Mouse (Mus musculus): ENCODE results near the gene Nin.
A peak's percentile ranks its signal among the peaks of the same experiment; 100 is the strongest.

Gene Nin

GRCm38 (mm10) chr12:70018153-70018552 is 95.4 kb downstream of the Nin start:
- no peak for DNase-seq (ENCODE audit: low spot score in 2 of 2)

DNA sequence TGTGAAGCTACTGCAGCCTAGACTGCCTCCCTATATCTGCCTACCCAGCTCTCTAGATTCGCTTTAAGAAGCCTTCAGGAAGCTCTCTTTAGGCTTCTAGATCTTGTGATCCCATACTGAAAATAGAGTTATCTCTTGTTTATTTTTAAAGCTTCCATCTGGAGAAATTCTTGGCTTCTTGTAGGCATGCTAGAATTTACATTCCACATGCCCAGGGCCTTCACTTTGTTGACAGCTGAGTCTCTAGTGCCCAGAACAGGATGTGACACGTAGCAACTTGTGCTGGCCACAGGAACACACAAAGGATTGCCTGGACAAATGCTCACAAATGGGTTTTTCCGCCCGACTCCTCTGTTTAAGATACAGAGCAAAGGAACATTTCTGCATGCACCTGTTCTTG is 97.6 kb downstream of the Nin start:
- no peak for DNase-seq (ENCODE audit: low spot score in 2 of 2)

DNA sequence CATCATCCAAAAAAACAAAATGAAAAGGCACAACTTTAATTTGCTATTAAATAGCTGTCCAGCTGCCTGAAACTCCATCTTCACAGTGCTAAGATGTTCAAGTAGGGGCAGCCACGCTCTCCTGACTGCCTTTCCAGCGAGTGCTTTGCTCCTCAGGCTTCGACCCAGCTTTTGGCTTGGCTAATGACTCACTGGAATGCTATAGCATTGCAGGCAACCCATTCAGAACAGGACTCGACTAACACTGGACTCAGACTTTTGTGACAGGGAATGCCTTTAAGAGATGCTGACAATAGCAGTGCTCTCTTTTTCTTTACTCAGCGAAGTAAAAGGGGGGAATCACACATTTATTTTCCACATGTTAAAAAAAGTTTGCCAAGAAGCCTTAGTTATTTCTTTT is 101.8 kb downstream of the Nin start:
- DNase-seq (ENCODE audit: low spot score in 2 of 2), result no peak

DNA sequence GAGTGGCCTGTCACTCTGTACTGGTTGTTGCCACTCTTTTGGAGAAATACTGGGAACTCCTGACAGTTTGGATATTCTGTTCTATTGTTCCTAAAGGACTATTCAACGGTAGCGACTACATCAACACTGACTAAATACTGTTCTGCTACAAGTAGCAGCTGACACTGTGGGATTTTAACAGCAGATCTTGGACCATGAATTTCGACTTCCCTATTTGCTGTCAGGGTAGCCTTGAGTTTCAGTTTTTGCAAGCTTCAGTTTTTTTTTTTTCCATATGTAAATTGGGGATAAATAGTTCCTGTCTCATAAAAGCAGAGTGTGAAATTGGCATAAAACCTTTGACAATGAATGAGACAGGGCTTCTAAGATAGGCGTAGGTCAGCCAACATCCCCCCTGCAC is 103.2 kb downstream of the Nin start:
- no peak for DNase-seq (ENCODE audit: low spot score in 2 of 2)

DNA sequence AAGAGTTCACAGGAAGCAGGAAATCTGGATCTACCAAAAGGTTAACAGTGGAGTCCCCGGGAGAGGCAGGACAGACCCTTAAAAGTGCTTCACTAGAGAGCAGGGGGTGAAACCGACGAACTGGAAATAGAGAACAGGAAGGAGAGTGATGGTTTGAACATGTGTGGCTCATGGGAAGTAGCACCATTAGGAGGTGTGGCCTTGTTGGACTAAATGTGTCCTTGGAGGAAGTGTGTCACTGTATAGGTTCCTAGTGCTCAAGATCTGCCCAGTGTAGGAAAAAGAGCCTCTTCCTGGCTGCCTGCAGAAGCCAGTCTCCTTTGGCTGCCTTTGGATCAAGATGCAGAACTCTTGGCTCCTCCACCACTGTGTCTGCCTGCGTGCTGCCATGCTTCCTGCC is 108.4 kb downstream of the Nin start:
- no peak for DNase-seq (ENCODE audit: low spot score in 2 of 2)

GRCm38 (mm10) chr12:69998186-69998983 is 115.1 kb downstream of the Nin start:
- DNase-seq (ENCODE audit: low spot score in 2 of 2), result no peak

DNA sequence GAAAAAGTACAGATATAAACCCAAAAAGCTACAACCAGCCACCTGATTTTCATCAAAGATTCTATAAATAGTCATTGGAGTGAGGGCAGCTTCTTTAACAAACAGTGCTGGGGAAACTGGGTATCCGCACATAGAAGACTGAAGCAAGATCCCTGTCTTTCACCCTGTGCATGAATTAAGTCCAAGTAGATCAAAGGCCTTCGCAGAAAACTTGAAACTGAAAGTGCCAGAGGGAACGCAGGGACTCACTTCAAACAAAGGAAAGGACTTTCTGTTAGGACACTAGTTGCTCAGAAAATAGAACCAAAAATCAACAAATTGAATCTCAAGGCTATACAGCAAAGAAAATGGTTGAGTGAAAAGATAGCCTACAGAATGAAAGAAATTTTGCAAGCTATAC is 118.1 kb downstream of the Nin start:
- no peak for DNase-seq (ENCODE audit: low spot score in 2 of 2)

GRCm38 (mm10) chr12:69986786-69987497 is 126.6 kb downstream of the Nin start, which contains the start of gene Sav1:
Gene Sav1, minus strand, starts transcription at chr12:69987002.
- peak; percentile 87 to 91 for DNase-seq (ENCODE audit: low spot score in 2 of 2)

DNA sequence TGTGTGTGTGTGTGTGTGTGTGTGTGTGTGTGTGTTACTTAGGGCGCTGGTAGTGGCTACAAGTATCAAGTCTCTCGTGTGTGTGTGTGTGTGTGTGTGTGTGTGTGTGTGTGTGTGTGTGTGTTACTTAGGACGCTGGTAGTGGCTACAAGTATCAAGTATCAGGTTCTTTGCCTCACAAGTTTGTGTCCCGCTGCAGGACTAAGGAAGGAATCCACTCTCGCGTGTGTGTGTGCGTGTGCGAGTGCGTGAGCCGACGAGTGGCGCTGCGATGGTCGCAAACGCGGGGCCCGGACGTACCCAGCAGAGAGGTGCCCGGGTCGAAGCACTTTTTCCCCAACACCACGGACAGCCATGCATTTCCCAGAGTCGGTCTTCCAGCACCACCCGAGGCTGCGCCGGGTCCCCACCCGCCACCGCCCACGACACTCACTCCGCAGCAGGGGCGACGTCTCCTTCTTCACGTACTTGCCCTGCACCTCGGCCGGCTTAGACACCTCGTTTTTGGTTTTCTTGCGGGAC is 127.2 kb downstream of the Nin start:
- peak; percentile 41 to 48 for DNase-seq (ENCODE audit: low spot score in 2 of 2)

GRCm38 (mm10) chr12:69985546-69985945 is 128.0 kb downstream of the Nin start:
- no peak for DNase-seq (ENCODE audit: low spot score in 2 of 2)

DNA sequence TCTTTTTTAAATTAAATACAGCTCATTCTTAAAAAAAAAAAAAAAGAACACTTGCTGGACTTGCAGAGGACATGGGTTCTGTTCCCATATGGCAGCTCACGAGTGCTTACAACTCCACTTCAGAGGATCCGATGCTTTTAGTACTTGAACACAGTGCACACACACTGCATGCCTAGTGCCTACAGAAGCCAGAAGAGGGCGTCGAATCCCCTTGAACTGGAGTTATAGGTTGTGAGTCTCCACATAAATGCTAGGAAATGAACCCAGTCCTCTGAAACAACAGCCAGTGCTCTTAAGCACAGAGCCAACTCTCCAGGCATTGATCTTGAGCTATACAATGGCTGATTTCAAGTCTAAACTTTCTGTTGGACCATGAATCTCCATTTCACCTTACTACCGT is 130.6 kb downstream of the Nin start:
- no peak for DNase-seq (ENCODE audit: low spot score in 2 of 2)

GRCm38 (mm10) chr12:69977376-69977998 is 136.0 kb downstream of the Nin start:
- no peak for DNase-seq (ENCODE audit: low spot score in 2 of 2)

DNA sequence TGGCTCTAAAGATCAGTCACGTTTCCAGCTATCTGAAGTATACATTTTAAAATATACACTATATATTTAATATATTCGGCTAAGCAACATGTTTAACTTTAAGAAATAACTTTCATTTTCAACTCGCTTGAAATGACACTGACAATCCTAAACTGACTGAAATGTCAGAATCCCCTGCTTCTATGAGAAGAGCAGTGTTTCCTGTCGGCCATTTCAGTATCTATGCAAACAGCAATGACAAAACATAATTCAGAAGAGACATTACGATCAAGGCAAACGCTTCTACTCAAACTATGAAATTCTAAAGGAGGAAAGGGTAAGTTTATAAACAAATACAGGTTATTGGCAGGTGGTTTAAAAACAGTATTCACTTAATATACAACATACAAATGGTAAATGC is 136.8 kb downstream of the Nin start:
- DNase-seq (ENCODE audit: low spot score in 2 of 2), result no peak

DNA sequence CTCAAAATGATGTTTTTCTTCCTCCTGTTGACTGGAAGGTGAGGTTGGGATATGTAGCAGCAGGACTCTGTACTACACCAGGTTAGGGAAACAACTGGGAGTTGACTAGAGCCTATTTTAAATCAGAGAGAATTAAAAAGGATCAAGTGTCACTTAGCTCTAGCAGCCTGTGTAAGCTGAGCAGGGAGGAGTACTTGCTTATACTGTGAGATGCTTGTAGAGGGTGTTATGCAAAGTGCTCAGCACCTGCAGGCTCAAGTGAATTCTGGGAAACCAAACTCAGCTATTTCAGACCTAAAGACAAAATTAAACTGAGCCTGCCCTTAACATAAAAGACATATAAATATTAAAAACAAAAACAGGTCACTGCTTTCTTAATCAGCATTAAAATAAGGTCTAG is 139.9 kb downstream of the Nin start:
- no peak for DNase-seq (ENCODE audit: low spot score in 2 of 2)

GRCm38 (mm10) chr12:69968154-69968553 is 145.4 kb downstream of the Nin start:
- no peak for DNase-seq (ENCODE audit: low spot score in 2 of 2)

DNA sequence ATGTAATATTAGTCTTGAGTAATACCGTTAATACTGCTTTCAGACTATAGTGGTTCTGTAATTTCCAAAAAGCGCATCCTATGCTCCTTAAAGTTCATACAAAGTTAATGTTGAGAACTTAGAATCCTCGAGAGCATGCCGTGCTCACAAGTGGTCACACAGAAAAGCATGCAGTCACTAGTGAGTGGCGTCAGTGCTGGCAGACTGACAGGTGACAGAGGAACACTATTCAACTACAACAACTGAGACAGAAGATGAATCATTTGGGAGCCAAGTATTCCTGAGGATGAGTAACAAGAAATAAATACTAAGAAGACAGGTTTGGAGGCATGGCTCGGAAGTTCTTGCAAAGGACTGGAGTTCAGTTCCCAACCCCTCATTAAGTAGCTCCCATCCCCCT is 146.4 kb downstream of the Nin start:
- DNase-seq (ENCODE audit: low spot score in 2 of 2), result no peak

DNA sequence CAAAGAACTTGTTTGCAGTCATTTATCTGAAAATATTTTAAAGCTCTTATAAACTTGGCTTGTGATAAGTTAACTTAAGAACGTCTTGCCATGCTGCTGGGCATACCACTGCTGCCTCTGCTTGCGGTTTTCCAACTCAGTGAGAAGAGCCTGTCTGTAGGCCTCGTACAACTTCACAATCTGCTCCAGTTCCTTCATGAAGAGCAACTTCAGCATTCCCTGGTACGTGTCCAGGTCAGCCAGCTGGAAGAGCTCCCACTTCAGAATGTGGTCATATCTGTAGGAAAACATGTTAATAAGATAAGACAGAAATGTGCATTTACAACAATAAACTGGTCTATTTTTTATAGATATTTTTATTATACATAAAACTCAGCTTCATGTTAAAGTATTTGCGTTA is 147.4 kb downstream of the Nin start:
- DNase-seq (ENCODE audit: low spot score in 2 of 2), result no peak

DNA sequence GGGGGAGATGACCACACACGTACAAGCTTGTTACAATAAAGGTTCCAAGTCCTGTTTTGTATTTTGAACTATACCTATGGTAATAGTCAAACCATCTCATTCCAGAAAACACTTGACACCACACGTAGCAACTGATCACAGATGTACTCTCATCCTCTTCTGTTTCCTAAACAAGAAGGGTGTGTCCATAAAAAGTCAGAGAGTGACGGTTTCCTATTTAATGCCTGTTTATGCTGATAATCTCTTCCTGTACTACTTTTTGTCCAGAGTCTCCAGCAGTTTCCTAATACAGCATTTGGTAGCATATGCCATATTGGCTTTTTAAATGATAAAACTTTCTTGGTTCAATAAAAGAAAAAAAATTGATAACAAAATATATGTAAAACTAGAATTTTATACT is 147.9 kb downstream of the Nin start:
- no peak for DNase-seq (ENCODE audit: low spot score in 2 of 2)

DNA sequence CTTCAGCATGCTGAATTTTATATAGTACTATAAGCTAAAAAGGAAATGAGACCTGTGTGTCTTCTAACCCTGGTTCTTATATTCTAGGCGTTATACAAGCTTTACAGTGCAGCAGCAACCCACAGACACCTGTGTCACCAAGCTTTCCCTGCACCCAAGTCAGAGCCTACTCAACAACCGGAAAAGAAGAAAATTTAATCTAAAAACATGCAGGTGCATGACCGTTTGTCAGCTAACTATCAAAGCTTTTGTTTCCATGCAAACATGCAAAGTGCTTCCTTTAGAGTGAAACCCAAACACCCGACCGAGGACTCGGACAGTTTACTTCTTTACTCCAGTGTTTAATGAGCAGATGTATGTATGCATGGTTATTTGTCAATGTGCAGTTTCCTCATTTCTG is 150.4 kb downstream of the Nin start:
- no peak for DNase-seq (ENCODE audit: low spot score in 2 of 2)

DNA sequence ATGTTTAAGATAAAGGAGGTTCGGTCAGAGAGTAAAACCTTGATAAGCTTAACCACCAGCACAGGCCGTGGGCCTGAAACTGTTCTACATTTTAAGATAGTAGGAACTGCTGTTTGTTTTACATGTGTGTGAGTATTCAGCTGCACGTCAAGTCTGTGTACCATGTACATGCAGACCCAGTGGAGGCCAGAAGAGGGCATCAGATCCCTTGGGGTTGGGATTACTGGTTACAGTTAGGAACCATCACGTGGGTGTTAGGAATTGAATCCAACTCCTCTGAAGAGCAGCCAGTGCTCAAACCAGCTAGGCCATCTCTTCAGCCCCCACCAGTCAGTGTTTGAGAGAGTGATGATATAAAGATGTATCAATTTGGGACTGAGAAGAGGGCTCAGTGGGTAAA is 151.0 kb downstream of the Nin start:
- DNase-seq (ENCODE audit: low spot score in 2 of 2), result peak; percentile 51 to 68
